Mouse (Mus musculus) granulocyte monocyte progenitor cell, adult 5-6 weeks (primary cell): ENCODE data around the gene Scgb1b15. TPM values are rescaled to one million over a fixed set of nuclear protein-coding genes. Genes with fewer than 3 reads are reported as not detected.
"Not testable (repeated sequence)": the region's sequence is repeated elsewhere in the genome, so short reads cannot be mapped to it uniquely, and the experiment has no call there.

ENCODE experiments used
- ATAC-seq: replicated peaks from 2 replicates; pipeline ENCODE4 v1.8.0; 2016; ENCODE audit warnings: mild to moderate bottlenecking, moderate TSS enrichment, inconsistent platforms; ENCODE audit not compliant: poor library complexity, severe bottlenecking
- total RNA-seq, 2 experiments: library from RNA; stranded (forward) in 1 of 2; stranded (reverse) in 1 of 2; fragments of 200-712, 200-1000 nt in 1 of 2; fragments of >200 nt in 1 of 2; fragmentation: Nextera tagmentation in 1 of 2; gene quantifications; 2 replicates each; pipeline ENCODE4 v1.2.3; 2014 to 2017

Scgb1b15 gene
- total RNA-seq (2014; fragmentation: Nextera tagmentation) (not detected in 2 replicates), total RNA-seq (2017) (not detected in 2 replicates)

- ATAC-seq, result not testable (repeated sequence)
These were observed at the start of gene Scgb1b15 for GRCm38 (mm10) chr7:32836254-32836653. Gene Scgb1b15, plus strand, starts transcription at chr7:32836554.

DNA sequence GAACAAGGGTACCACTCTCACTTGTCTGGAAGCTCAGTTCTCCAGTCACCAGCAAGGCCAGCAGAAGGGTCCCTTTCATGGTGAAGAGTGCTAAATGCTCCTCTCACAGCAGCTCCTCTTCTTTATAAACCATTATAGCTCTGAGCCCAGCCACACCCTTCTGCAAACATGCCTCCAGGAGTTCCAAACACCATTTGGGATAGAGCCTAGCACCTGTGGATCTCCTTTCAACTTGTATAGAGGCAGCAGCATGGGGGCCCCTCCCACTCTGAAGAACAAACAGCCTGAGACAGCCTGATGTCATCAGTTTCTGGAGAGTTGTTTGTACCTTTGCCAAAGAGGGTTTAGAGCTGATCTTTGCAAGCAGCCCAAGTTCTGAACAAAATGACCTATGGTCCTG is 6.8 kb upstream of the Scgb1b15 start, which contains the start of gene Scgb2b15:
TSS of gene Scgb2b15 (minus strand) at position 101 of the 400 bp plus-strand sequence.
- ATAC-seq, result not testable (repeated sequence)

Other genes with a start within 250 kb of the Scgb1b15 start
- not detected in 2 replicates for gene Scgb2b15, start 6.9 kb upstream of the Scgb1b15 start, total RNA-seq (2014; fragmentation: Nextera tagmentation)
- gene Scgb2b15, start 6.9 kb upstream of the Scgb1b15 start, total RNA-seq (2017), result not detected in 2 replicates
- not detected in 2 replicates for gene Scgb2b17, start 220.0 kb downstream of the Scgb1b15 start, total RNA-seq (2014; fragmentation: Nextera tagmentation)
- not detected in 2 replicates for gene Scgb2b17, start 220.0 kb downstream of the Scgb1b15 start, total RNA-seq (2017)
- gene Scgb1b17, start 226.9 kb downstream of the Scgb1b15 start, total RNA-seq (2014; fragmentation: Nextera tagmentation), result not detected in 2 replicates
- not detected in 2 replicates for gene Scgb1b17, start 226.9 kb downstream of the Scgb1b15 start, total RNA-seq (2017)